Mouse (Mus musculus) left cerebral cortex, postnatal 36 days (tissue): ENCODE results near the gene Uchl4. TPM values are rescaled to one million over a fixed set of nuclear protein-coding genes. Genes with fewer than 3 reads are reported as not detected.
"Not testable (repeated sequence)": the region's sequence is repeated elsewhere in the genome, so short reads cannot be mapped to it uniquely, and the experiment has no call there.

Experiments
- DNase-seq, 2 experiments: peaks; one replicate each; pipeline ENCODE4 v3.0.0; 2021 to 2022; ENCODE audit warnings: low spot score in 2 of 2, mixed read lengths in 1 of 2
- intact Hi-C: fragments of 180-260 bp; cut with DNase I; formaldehyde crosslinking; loops from one replicate; pipeline ENCODE4 v1.15.1; 2025
- total RNA-seq, 2 experiments: library from RNA; stranded (reverse); gene quantifications; 2 replicates each; pipeline ENCODE4 v1.2.3; 2021

The Uchl4 gene
- total RNA-seq = 1 to 10 TPM; 2.4 to 2.7 TPM

DNA sequence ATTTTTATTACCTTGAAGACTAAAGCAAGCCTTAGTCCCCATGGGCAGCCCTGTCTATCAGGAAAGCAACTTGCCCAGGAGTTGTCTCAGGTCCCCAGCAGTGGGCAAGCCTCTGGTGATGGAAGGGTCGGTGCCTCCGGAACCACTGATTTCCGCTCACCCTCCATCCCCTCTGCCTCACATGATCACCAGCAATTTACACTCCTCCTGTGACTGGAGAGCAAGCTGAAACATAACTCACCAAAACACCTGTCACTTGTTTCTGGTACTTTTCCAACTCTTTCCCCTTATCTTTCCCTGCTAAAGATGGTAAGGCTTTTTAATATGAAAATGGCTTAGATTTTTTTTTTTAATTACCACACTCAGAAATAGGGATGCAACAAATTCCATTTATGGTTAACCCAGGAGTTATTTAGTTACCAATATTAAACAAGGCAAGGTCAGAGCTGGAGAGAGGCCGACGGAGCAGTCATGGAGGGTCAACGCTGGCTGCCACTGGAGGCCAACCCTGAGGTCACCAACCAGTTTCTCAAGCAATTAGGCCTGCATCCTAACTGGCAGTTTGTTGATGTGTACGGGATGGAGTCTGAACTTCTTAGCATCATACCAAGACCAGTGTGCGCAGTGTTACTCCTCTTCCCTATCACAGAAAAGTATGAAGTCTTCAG, at the start of gene Uchl4:
TSS of gene Uchl4 (plus strand) at position 434 of the 668 bp plus-strand sequence.
- intact Hi-C loops = no loop called here
- DNase-seq = no peak

DNA sequence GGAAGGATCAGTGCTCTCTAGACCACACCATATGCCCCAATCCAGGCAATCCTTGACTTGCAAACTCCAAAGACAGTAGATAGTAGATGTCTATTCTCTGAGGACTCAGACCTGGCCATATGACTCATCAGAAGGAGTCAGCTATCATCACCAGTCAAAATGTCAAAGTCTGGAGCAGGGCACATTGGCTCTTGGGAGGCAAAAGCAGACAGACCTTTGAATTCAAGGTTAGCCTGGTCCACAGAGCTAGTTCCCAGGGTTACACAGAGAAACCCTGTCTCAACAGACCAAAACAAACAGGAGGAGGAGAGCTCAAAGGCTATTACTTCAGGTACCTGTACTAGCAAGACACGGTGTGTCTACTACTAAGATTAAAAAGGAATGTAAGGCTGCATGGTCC, 41.1 kb upstream of the Uchl4 start:
- intact Hi-C loops = no loop called here

GRCm38 (mm10) chr9:64195554-64195953, 39.4 kb upstream of the Uchl4 start:
- DNase-seq = peak; percentile 74 to 81
- intact Hi-C loops = no loop called here

More for the DNA sequence above, 41.1 kb upstream of the Uchl4 start:
- no peak for DNase-seq

GRCm38 (mm10) chr9:64197524-64197923, 37.5 kb upstream of the Uchl4 start:
- DNase-seq = no peak
- intact Hi-C loops = no loop called here

DNA sequence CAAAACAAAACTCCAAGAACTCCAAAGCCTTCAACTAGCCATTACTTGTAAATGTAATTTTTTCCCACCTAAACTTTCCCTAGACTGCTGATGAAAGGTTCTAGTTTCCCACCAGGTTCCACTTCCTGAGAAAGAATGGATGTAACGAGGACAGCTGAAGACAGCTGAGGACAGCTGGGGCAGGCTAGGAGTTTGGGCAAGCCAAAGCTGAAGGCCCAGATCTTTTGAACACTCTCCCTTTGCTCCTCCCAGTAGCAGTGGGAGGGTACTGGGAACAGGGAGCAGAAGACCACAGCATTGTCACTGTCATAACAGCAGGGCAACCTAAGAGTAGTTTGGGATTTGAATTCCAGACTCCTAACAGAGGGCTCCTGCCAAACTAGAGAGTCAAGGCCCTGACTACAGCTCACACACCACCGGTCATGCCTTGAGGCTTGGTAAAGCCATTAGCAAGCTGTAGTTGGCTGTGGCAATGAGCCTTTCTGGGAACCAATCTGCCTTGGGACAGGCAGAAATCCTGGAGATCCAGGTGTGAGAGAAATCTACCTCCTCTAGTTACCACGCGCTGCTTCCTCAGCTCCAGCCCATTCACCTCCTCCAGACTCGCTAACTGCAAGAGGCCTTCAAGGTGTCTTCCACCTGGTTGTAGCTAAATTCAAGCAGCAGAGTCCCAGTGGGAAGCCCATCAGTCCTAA, 36.8 kb upstream of the Uchl4 start:
- intact Hi-C loops = no loop called here
- no peak for DNase-seq

GRCm38 (mm10) chr9:64198763-64199418, 36.1 kb upstream of the Uchl4 start:
- DNase-seq, intact Hi-C loops: not testable (repeated sequence)

DNA sequence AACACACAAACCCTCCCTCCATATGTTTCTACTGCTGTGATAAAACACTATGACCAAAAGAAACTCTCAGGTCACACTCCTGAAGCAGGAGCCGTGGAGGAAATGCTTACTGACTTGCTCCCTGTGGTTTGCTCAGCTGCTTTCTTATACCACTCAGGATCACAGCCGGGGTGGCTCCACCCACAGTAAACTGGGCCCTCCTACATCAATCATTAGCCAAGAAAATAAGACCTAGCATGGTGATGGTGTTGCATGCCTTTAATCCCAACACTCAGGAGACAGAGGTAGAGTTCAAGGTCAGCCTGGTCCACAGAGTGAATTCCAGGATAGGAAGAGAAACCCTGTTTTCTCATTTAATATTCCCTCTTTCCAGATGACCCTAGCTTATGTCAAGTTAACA, 35.1 kb upstream of the Uchl4 start:
- intact Hi-C loops = no loop called here
- no peak for DNase-seq

GRCm38 (mm10) chr9:64202331-64202730, 32.7 kb upstream of the Uchl4 start:
- DNase-seq = no peak
- intact Hi-C loops = no loop called here

- intact Hi-C loops = no loop called here
- no peak for DNase-seq
These were observed 32.1 kb upstream of the Uchl4 start for GRCm38 (mm10) chr9:64202866-64203265.

GRCm38 (mm10) chr9:64207509-64208084, 27.4 kb upstream of the Uchl4 start:
- DNase-seq = no peak

DNA sequence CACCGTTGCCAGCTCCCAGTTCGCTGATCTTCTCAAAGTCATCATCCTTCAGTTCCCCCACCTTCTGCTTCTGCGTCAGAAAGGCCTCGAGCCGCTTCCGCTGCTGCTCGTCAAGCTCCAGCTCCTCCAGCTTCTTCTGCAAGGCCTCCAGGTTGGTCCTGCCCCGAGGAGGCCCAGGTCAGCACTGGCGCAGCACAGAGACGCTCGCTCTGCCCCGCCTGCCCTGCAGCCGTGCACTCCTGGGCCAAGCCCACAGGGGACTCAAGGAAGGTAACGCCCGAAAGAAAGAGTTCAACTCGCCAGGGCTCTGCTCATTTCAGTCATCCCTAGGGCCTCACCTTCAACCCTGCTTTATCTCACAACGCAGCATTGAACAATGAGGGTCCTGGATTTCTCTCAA, 20.5 kb upstream of the Uchl4 start:
- no peak for DNase-seq
- intact Hi-C loops = no loop called here

More at GRCm38 (mm10) chr9:64207509-64208084, 27.4 kb upstream of the Uchl4 start:
- intact Hi-C loops = no loop called here

DNA sequence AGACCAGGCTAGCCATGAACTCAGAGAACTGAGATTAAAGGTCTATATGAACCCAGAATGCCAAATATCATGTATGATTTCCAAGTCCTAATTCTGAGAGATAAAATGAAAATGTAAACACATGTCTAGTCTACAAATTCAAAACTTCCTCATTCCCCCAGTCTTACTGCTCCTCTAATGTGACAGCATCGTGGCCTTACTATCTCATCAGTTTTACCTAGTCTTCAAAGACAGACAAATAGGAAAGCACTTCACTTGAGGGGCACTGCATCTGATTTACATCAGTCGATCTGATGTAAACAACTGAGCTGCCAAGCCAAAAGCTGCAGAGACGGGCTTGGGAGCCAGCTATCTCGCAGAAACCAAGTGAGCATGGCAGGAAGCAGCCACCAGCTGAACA, 18.9 kb upstream of the Uchl4 start:
- intact Hi-C loops = loop anchor here (5.0 kb wide), 1 partner anchor 36 kb away; the partner anchor contains the start of gene Map2k1
- no peak for DNase-seq

- no peak for DNase-seq
- intact Hi-C loops = loop anchor here (5.0 kb wide), 1 partner anchor 36 kb away; the partner anchor contains the start of gene Map2k1
These were observed 18.4 kb upstream of the Uchl4 start for GRCm38 (mm10) chr9:64216641-64217040.

GRCm38 (mm10) chr9:64217887-64218286, 17.1 kb upstream of the Uchl4 start:
- intact Hi-C loops = loop anchor here (5.0 kb wide), 1 partner anchor 34 kb away; the partner anchor contains the start of gene Map2k1
- no peak for DNase-seq

- DNase-seq = no peak
- intact Hi-C loops = loop anchor here (5.0 kb wide), 1 partner anchor 33 kb away; the partner anchor contains the start of gene Map2k1
These were observed 15.7 kb upstream of the Uchl4 start for GRCm38 (mm10) chr9:64219305-64219704.

DNA sequence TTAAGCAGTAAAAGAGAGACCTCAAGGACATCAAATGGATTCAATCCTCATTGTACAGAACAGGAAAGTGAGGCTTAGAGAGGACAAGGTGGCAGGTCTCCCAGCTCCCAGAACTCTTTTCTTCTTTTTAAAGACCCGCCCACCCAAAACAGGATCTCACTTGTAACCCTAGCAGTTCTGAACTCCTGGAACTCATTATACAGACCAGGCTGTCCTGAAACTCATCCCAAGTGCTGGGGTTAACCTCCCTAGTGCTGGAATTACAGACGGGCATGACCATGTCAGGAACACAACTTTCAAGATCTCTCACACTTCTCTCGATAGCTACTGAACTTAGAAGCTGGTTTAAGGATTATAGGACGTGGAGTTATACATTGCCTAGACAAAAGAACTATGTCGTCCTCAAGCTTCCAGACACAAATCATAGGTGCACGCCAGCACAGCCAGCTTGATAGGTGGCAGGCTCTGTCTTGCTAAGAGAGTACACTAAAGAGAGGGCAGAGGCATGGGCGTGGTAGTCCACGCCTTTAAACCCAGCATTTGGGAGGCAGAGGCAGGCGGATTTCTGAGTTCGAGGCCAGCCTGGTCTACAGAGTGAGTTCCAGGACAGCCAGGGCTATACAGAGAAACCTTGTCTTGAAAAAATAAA, 15.1 kb upstream of the Uchl4 start:
- intact Hi-C loops = loop anchor here (5.0 kb wide), 1 partner anchor 32 kb away; the partner anchor contains the start of gene Map2k1
- no peak for DNase-seq

GRCm38 (mm10) chr9:64220603-64221002, 14.4 kb upstream of the Uchl4 start:
- intact Hi-C loops = no loop called here
- DNase-seq = no peak

- intact Hi-C loops = no loop called here
- no peak for DNase-seq
These were observed 13.5 kb upstream of the Uchl4 start for GRCm38 (mm10) chr9:64221480-64221879.

DNA sequence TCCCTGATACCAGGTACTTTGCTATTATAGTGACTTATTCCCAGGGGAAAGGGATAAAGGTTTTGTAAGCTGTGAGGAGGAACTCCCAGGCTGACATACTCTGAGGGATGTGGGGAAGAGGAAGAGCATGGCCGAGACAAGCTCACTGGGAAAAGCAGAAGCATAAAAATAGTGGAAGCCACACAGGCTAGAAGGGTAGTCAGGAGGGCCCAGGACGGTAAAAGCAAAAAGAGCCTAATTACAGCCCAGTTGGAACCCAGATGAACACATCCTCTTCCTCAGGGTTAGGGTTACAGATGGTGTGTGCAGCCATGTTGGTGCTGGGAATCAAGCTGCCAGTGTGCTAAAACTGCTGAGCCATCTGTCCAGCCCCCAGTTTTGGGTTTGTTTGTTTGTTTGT, 12.9 kb upstream of the Uchl4 start:
- intact Hi-C loops = no loop called here
- no peak for DNase-seq

DNA sequence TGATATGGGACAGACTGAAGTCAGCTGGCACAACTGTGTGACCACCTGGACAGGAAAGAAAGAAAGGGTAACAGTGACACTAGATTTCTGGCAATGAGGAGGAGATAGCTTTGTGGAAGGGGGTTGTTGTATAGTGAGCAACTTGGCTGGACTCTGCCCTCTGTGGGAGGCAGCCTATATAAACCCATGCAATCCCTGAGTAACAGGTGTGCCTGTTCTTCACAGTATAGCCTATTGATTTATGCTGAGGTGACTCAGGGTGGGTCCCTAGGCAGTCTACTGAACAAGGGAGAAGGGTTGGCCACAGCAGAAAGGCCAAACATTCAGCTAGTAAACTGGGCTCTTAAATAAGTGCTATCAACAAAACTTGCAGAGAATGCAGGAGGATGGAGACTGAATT, 9.2 kb upstream of the Uchl4 start:
- intact Hi-C loops = no loop called here
- DNase-seq = no peak
